Mouse (Mus musculus) MEL (cell line): ENCODE results near the gene Gm21915. TPM values are rescaled to one million over a fixed set of nuclear protein-coding genes. Genes with fewer than 3 reads are reported as not detected.

ENCODE experiments used
- DNase-seq: peaks from one replicate; pipeline ENCODE4 v3.0.0; 2011; ENCODE audit warnings: low read depth, low spot score
- H3K27ac ChIP-seq: 2 replicates; pipeline ENCODE4 v1.5.1; 2012; ENCODE audit warnings: low read depth, mild to moderate bottlenecking, control low read depth, low read length, moderate library complexity; ENCODE audit not compliant: control insufficient read depth
- H3K27me3 ChIP-seq, 2 experiments: fragments of 150-350 bp in 1 of 2; sonication (generic) in 1 of 2; 2 replicates each; pipeline ENCODE4 v1.6.1; 2012; ENCODE audit warnings: low read length in 2 of 2, mild to moderate bottlenecking in 2 of 2, improper control_type of control experiment in 1 of 2, moderate library complexity in 1 of 2; ENCODE audit not compliant: insufficient read depth in 2 of 2, control insufficient read depth in 1 of 2
- H3K36me3 ChIP-seq, 2 experiments: 2 replicates each; pipeline ENCODE4 v1.6.1; 2012 to 2014; ENCODE audit warnings: low read length in 2 of 2, improper control_type of control experiment in 1 of 2, inconsistent platforms in 1 of 2, mild to moderate bottlenecking in 1 of 2; ENCODE audit not compliant: insufficient read depth in 2 of 2, control insufficient read depth in 1 of 2
- H3K4me1 ChIP-seq, 2 experiments: fragments of 150-350 bp in 1 of 2; sonication (generic) in 1 of 2; 2 replicates each; pipeline ENCODE4 v1.6.1; 2012; ENCODE audit warnings: low read length in 2 of 2, improper control_type of control experiment in 1 of 2, mild to moderate bottlenecking in 1 of 2; ENCODE audit not compliant: insufficient read depth in 2 of 2, control insufficient read depth in 1 of 2
- H3K4me3 ChIP-seq, 2 experiments: fragments of 150-350 bp in 1 of 2; sonication (generic) in 1 of 2; 2 replicates each; pipeline ENCODE4 v1.5.1; 2012; ENCODE audit warnings: low read depth in 2 of 2, low read length in 2 of 2, mild to moderate bottlenecking in 2 of 2, moderate library complexity in 2 of 2, control low read depth in 1 of 2, improper control_type of control experiment in 1 of 2; ENCODE audit not compliant: control insufficient read depth in 1 of 2, insufficient read depth in 1 of 2
- H3K79me2 ChIP-seq: 2 replicates; pipeline ENCODE4 v1.6.1; 2012; ENCODE audit warnings: mild to moderate bottlenecking, low read length, moderate library complexity; ENCODE audit not compliant: control insufficient read depth, poor library complexity, insufficient read depth
- H3K9ac ChIP-seq: 2 replicates; pipeline ENCODE4 v1.6.1; 2012; ENCODE audit warnings: low read depth, mild to moderate bottlenecking, control low read depth, low read length, moderate library complexity; ENCODE audit not compliant: control insufficient read depth, poor library complexity, severe bottlenecking
- H3K9me3 ChIP-seq: fragments of 150-350 bp; sonication (generic); replicated peaks from 2 replicates; pipeline ENCODE4 v1.6.1; 2012; ENCODE audit warnings: mild to moderate bottlenecking, low read length, improper control_type of control experiment, moderate library complexity; ENCODE audit not compliant: insufficient read depth
- BHLHE40 ChIP-seq: IDR thresholded peaks from 2 replicates; pipeline ENCODE4 v1.6.1; 2012; ENCODE audit warnings: low read depth, mild to moderate bottlenecking, inconsistent platforms, low read length, improper control_type of control experiment, borderline replicate concordance
- CHD1 ChIP-seq: IDR thresholded peaks from 2 replicates; pipeline ENCODE4 v1.6.1; 2012; ENCODE audit warnings: low read depth, mild to moderate bottlenecking, inconsistent platforms, low read length, improper control_type of control experiment
- CTCF ChIP-seq, 3 experiments: IDR thresholded peaks in 2 of 3; conservative IDR thresholded peaks in 1 of 3; 2 replicates each; pipeline ENCODE4 v1.5.1; 2011 to 2012; ENCODE audit warnings: low read length in 3 of 3, low read depth in 2 of 3, mild to moderate bottlenecking in 2 of 3, improper control_type of control experiment in 1 of 3, inconsistent platforms in 1 of 3, mixed read lengths in 1 of 3, moderate library complexity in 1 of 3; ENCODE audit not compliant: control insufficient read depth in 1 of 3, insufficient read depth in 1 of 3, poor library complexity in 1 of 3, severe bottlenecking in 1 of 3
- E2F4 ChIP-seq: IDR thresholded peaks from 2 replicates; pipeline ENCODE4 v1.6.1; 2011; ENCODE audit warnings: low read depth, low read length, improper control_type of control experiment, borderline replicate concordance
- ELF1 ChIP-seq: IDR thresholded peaks from 2 replicates; pipeline ENCODE4 v1.6.1; 2014; ENCODE audit warnings: low read depth, mild to moderate bottlenecking, inconsistent platforms, low read length, improper control_type of control experiment, moderate library complexity
- EP300 ChIP-seq, 2 experiments: IDR thresholded peaks; 2 replicates each; pipeline ENCODE4 v1.6.1; 2011; ENCODE audit warnings: improper control_type of control experiment in 2 of 2, low read length in 2 of 2, low read depth in 1 of 2, mild to moderate bottlenecking in 1 of 2
- ETS1 ChIP-seq: IDR thresholded peaks from 2 replicates; pipeline ENCODE4 v1.6.1; 2012; ENCODE audit warnings: low read depth, mild to moderate bottlenecking, inconsistent platforms, low read length, improper control_type of control experiment, moderate library complexity
- GABPA ChIP-seq: IDR thresholded peaks from 2 replicates; pipeline ENCODE4 v1.6.1; 2012; ENCODE audit warnings: low read depth, mild to moderate bottlenecking, inconsistent platforms, low read length, improper control_type of control experiment, moderate library complexity
- HCFC1 ChIP-seq: IDR thresholded peaks from 2 replicates; pipeline ENCODE4 v1.6.1; 2012; ENCODE audit warnings: low read depth, mild to moderate bottlenecking, inconsistent platforms, low read length, improper control_type of control experiment, moderate library complexity
- JUND ChIP-seq: IDR thresholded peaks from 2 replicates; pipeline ENCODE4 v1.6.1; 2011; ENCODE audit warnings: low read depth, mild to moderate bottlenecking, improper control_type of control experiment, low read length
- MAFK ChIP-seq: IDR thresholded peaks from 2 replicates; pipeline ENCODE4 v1.6.1; 2011; ENCODE audit warnings: low read depth, mild to moderate bottlenecking, low read length, improper control_type of control experiment, borderline replicate concordance
- MAX ChIP-seq: IDR thresholded peaks from 2 replicates; pipeline ENCODE4 v1.6.1; 2011; ENCODE audit warnings: low read length, improper control_type of control experiment
- MAZ ChIP-seq: IDR thresholded peaks from 2 replicates; pipeline ENCODE4 v1.6.1; 2012; ENCODE audit warnings: low read depth, mild to moderate bottlenecking, inconsistent platforms, low read length, improper control_type of control experiment
- MXI1 ChIP-seq: IDR thresholded peaks from 2 replicates; pipeline ENCODE4 v1.6.1; 2011; ENCODE audit warnings: mild to moderate bottlenecking, low read depth, low read length, improper control_type of control experiment
- MYC ChIP-seq: IDR thresholded peaks from 2 replicates; pipeline ENCODE4 v1.6.1; 2011; ENCODE audit warnings: low read depth, mild to moderate bottlenecking, low read length, improper control_type of control experiment, moderate library complexity
- NELFE ChIP-seq: IDR thresholded peaks from 2 replicates; pipeline ENCODE4 v1.6.1; 2011; ENCODE audit warnings: low read depth, low read length, improper control_type of control experiment
- NRF1 ChIP-seq: IDR thresholded peaks from 2 replicates; pipeline ENCODE4 v1.6.1; 2014; ENCODE audit warnings: low read depth, mild to moderate bottlenecking, inconsistent platforms, low read length, improper control_type of control experiment, moderate library complexity; ENCODE audit not compliant: poor library complexity, insufficient read depth, severe bottlenecking
- POLR2A ChIP-seq, 2 experiments: IDR thresholded peaks; 2 replicates each; pipeline ENCODE4 v1.6.1; 2011 to 2012; ENCODE audit warnings: low read length in 2 of 2, mild to moderate bottlenecking in 2 of 2, control low read depth in 1 of 2, improper control_type of control experiment in 1 of 2, low read depth in 1 of 2, moderate library complexity in 1 of 2; ENCODE audit not compliant: control insufficient read depth in 1 of 2, insufficient read depth in 1 of 2, poor library complexity in 1 of 2
- POLR2AphosphoS5 ChIP-seq: IDR thresholded peaks from 2 replicates; pipeline ENCODE4 v1.6.1; 2012; ENCODE audit warnings: low read depth, borderline replicate concordance, mild to moderate bottlenecking, inconsistent platforms, low read length, moderate library complexity, mixed read lengths
- RAD21 ChIP-seq: IDR thresholded peaks from 2 replicates; pipeline ENCODE4 v1.6.1; 2011; ENCODE audit warnings: mild to moderate bottlenecking, low read depth, low read length, improper control_type of control experiment
- TAL1 ChIP-seq: IDR thresholded peaks from 2 replicates; pipeline ENCODE4 v1.6.1; 2012; ENCODE audit warnings: mild to moderate bottlenecking, inconsistent platforms, low read length, moderate library complexity, mixed read lengths
- TBP ChIP-seq: IDR thresholded peaks from 2 replicates; pipeline ENCODE4 v1.8.0; 2011; ENCODE audit warnings: low read depth, low read length, improper control_type of control experiment
- USF1 ChIP-seq: IDR thresholded peaks from 2 replicates; pipeline ENCODE4 v1.6.1; 2014; ENCODE audit warnings: low read depth, mild to moderate bottlenecking, inconsistent platforms, low read length, improper control_type of control experiment, moderate library complexity
- USF2 ChIP-seq, 2 experiments: IDR thresholded peaks; 2 replicates each; pipeline ENCODE4 v1.6.1; 2011 to 2012; ENCODE audit warnings: improper control_type of control experiment in 2 of 2, low read length in 2 of 2, borderline replicate concordance in 1 of 2, inconsistent platforms in 1 of 2, low read depth in 1 of 2, mild to moderate bottlenecking in 1 of 2; ENCODE audit not compliant: insufficient read depth in 1 of 2
- ZC3H11A ChIP-seq: IDR thresholded peaks from 2 replicates; pipeline ENCODE4 v1.6.1; 2012; ENCODE audit warnings: low read depth, mild to moderate bottlenecking, inconsistent platforms, low read length, improper control_type of control experiment
- ZKSCAN1 ChIP-seq: IDR thresholded peaks from 2 replicates; pipeline ENCODE4 v1.6.1; 2012; ENCODE audit warnings: low read depth, mild to moderate bottlenecking, inconsistent platforms, low read length, improper control_type of control experiment, moderate library complexity
- ZMIZ1 ChIP-seq: IDR thresholded peaks from 2 replicates; pipeline ENCODE4 v1.6.1; 2012; ENCODE audit warnings: low read depth, mild to moderate bottlenecking, inconsistent platforms, low read length, improper control_type of control experiment, moderate library complexity
- polyA plus RNA-seq, 2 experiments: library from polyadenylated mRNA; stranded (reverse) in 1 of 2; unstranded in 1 of 2; fragments of >175 nt in 1 of 2; fragments of >200 nt in 1 of 2; gene quantifications; 2 replicates each; pipeline versions ENCODE4 v1.2.1 to v1.2.4; 2012; ENCODE audit warnings: low replicate concordance in 2 of 2, low read depth in 1 of 2; ENCODE audit not compliant: insufficient read length in 2 of 2, insufficient read depth in 1 of 2, missing spikeins in 1 of 2
- total RNA-seq: library from RNA; depleted of rRNA; stranded (reverse); fragments of 300-350 nt; gene quantifications from 2 replicates; pipeline ENCODE4 v1.2.3, GENCODE M21; 2012

Gene Gm21915
- total and polyA plus RNA-seq, 3 experiments = not detected

DNA sequence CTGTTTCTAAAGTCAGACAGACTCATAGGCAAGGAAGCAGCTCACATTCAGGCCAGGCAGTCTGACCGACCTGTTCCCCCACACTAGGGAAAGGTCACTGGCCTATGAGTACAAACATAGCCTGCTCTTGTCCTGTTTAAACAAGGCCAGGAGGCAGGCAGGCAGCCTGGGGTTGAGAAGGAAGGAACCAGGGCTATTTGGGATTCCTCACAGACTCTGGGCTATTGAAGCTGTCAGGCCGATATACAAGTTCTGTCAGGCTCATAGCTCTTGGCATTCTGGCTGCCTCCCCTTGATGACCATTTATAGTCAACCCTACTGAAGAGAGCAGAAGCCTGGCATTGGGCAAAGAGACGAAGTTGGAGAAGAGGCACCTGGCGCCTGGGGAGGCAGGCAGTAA is 41.2 kb downstream of the Gm21915 start:
- Histone ChIP-seq H3K9me3 (no peaks in the 10 kb centered on the region), H3K79me2 (no peaks in the 10 kb centered on the region), H3K4me3 (no peak overlapping the region), H3K27ac (no peak overlapping the region), H3K27me3 (0 out of 4 replicates have a peak, but pooled peaks cover 0 to 1% of the 10 kb centered on the region in 2 experiments), H3K4me1 (no peaks in the 10 kb centered on the region), H3K9ac (no peak overlapping the region), H3K36me3 (no peaks in the 10 kb centered on the region)
- no peak for DNase-seq
- TF ChIP-seq ELF1 (no peak), POLR2AphosphoS5 (no peak), ZKSCAN1 (no peak)

DNA sequence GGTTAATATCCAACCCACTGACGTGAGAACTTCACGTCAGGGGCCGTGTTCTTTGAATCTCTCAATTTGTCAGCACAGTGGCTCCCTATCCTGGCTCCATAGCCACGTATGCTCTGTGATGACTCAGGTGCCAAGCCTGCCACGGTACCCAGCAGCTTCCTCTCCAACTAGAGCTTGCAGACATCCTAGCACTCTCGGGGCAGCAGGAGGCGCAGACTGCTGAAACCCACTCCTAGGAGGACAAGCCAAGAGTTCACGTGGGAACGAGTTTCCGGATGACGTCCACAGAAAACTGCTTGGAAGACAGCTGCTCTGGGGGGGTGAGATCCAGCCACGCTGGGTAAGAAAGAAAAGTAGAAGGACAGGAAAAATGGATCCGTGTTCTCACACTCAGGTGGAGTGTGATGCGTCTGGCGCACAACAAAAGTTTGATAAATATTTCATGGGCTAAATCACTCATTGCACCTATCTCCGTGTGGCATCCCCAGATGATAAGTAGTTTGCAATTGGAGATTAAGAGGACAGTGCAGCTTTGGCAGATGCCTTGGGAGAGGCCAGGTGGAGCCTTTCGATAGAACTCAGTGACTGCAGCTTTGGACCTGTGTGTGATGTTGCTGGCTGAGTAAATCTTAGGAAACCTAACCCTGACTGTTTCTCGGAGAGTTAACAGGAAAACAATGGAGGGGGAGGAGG is 46.9 kb downstream of the Gm21915 start:
- no peak overlapping the region for H3K4me3 ChIP-seq

DNA sequence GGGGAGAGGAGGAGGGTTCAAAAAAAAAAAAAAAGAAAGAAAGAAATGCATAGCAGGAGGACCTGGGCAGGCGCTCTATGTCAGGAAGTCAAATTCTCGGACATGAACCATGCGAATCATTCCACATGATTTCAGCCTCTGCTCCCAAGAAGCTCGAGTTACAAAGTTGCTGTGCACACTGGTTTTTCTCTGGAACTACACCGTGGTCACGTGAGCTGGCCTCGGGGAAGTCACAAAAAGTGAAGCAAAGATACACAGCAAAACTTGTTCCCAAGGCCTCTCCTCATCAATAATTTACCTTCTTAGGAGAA is 47.4 kb downstream of the Gm21915 start:
- no peak overlapping the region for H3K27ac ChIP-seq
- H3K79me2 ChIP-seq = no peaks in the 10 kb centered on the region
- no peak overlapping the region for H3K4me3 ChIP-seq
- TF ChIP-seq ETS1 (no peak), USF1 (no peak), MAFK (no peak), MAX (no peak), RAD21 (no peak), E2F4 (no peak), NRF1 (no peak), CTCF (IDR thresholded peaks at IDR 0.05 in 2 of 3, conservative IDR thresholded peaks at IDR 0.05 in 1 of 3; ENCODE audit: control insufficient read depth in 1 of 3, insufficient read depth in 1 of 3, low read depth in 2 of 3, low read length in 3 of 3, poor library complexity in 1 of 3, severe bottlenecking in 1 of 3) (no peak), GABPA (no peak), POLR2A (IDR thresholded peaks at IDR 0.05; ENCODE audit: control insufficient read depth in 1 of 2, insufficient read depth in 1 of 2, low read depth in 1 of 2, low read length in 2 of 2, poor library complexity in 1 of 2) (no peak), MYC (no peak), TBP (no peak), ZMIZ1 (no peak), JUND (no peak), NELFE (no peak), EP300 (IDR thresholded peaks at IDR 0.05; ENCODE audit: low read depth in 1 of 2, low read length in 2 of 2) (no peak), ELF1 (no peak), MAZ (no peak), HCFC1 (no peak)
- TF ChIP-seq, all 39 proteins: peak for 0
- Histone ChIP-seq H3K4me1 (no peaks in the 10 kb centered on the region), H3K9ac (no peak overlapping the region), H3K9me3 (no peaks in the 10 kb centered on the region), H3K27me3 (0 out of 4 replicates have a peak, but pooled peaks cover 0 to 1% of the 10 kb centered on the region in 2 experiments), H3K36me3 (no peaks in the 10 kb centered on the region)
- no peak for DNase-seq

More for the DNA sequence above, 46.9 kb downstream of the Gm21915 start:
- Histone ChIP-seq H3K9ac (no peak overlapping the region), H3K79me2 (no peaks in the 10 kb centered on the region), H3K36me3 (no peaks in the 10 kb centered on the region), H3K9me3 (no peaks in the 10 kb centered on the region), H3K27me3 (0 out of 4 replicates have a peak, but pooled peaks cover 0 to 1% of the 10 kb centered on the region in 2 experiments), H3K27ac (no peak overlapping the region), H3K4me1 (no peaks in the 10 kb centered on the region)
- no peak for TF ChIP-seq CHD1
- no peak for TF ChIP-seq ELF1
- TF ChIP-seq NELFE = no peak
- no peak for TF ChIP-seq BHLHE40
- TF ChIP-seq TAL1 = no peak
- no peak for TF ChIP-seq ZC3H11A
- no peak for TF ChIP-seq MXI1
- TF ChIP-seq USF2 (IDR thresholded peaks at IDR 0.05; ENCODE audit: borderline replicate concordance in 1 of 2, insufficient read depth in 1 of 2, low read depth in 1 of 2, low read length in 2 of 2) = no peak
- no peak for TF ChIP-seq MAX
- TF ChIP-seq POLR2A (IDR thresholded peaks at IDR 0.05; ENCODE audit: control insufficient read depth in 1 of 2, insufficient read depth in 1 of 2, low read depth in 1 of 2, low read length in 2 of 2, poor library complexity in 1 of 2) = no peak
- DNase-seq = no peak
